Mouse (Mus musculus) hematopoietic multipotent progenitor cell, adult 10-12 weeks (in vitro differentiated cells): ENCODE results near the gene Tmem87a. TPM values are rescaled to one million over a fixed set of nuclear protein-coding genes. Genes with fewer than 3 reads are reported as not detected.

Experiments used
- polyA plus RNA-seq: library from polyadenylated mRNA; stranded (reverse); fragments of >175 nt; gene quantifications from 2 replicates; pipeline ENCODE4 v1.2.3, GENCODE M21; 2012; ENCODE audit warnings: low replicate concordance

Gene Tmem87a
- 1.8 and 2.8 TPM in 2 replicates for polyA plus RNA-seq

GRCm38 (mm10) chr2:120403986-120404822, at the start of gene Tmem87a:
Gene Tmem87a (minus strand): TSS chr2:120404113.

GRCm38 (mm10) chr2:120403653-120403985, 294 bp downstream of the Tmem87a start, which contains the start of gene Ganc:
Gene Ganc (plus strand): TSS chr2:120403896.

DNA sequence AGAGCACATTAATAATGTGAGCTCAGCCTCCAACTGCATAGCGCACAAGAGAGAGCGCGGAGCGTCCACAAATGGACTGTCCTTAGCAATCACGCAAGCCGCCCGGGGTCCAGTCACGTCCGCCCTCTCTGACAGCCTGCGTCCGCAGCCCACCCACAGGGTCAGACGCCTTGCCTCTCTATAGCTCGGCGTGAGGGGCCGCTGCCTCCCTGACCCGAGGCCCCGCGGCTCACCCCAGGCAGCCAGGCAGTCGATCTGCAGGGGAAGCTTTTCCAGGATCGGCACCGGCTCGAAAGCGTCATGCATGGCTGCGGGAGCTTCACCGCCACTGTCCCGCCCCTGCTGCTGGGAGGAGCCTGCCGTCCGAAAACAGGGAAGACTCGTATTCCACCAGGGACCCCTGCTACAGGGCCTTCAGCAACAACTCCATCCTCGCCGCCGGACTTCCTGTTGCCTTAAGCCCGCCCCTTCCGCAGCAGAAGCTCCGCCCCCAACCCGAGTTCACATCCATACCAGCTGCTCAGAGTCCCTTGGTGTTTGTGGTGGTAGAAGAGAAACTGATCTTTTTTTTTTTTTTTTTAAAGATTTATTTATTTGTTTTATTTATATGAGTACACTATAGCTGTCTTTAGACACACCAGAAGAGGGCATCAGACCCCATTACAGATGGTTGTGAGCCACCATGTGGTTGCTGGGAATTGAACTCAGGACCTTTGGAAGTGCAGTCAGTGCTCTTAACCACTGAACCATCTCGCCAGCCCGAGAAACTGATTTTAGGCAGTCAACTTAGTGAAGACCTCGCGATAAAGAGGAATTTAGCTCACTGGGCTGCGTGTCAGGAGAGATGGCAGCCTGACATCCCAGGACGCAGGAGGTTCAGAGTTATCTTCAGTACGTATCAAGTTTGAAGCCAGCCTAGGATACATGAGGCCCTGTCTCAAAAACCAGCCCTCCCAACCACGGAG, 50.9 kb downstream of the Tmem87a start, which contains the start of gene Vps39:
TSS of gene Vps39 (minus strand) at position 456 of the 965 bp plus-strand sequence.

DNA sequence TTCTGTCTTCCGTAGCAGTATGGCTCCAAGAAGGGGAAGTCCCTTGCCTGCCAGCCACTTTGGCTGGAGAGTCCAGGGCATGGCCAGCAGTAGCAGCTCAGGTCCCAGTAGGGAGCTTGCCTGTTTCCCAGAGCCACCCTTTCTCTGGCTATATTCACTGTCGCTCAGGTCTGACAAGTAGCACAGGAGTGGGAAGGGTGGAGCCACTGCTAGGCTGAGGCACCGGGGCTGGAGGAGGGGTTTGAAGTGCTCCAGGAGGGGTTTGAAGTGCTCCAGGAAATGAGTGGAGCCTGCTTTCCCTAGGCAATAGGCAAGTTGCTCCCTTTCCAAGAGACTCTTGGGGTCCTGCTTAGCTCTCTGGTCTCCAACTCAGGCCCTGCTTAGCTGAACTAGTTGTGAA, 89.9 kb downstream of the Tmem87a start, which contains the start of gene Pla2g4f:
TSS of gene Pla2g4f (minus strand) at position 190 of the 400 bp plus-strand sequence.

Other genes starting within 250 kb of the Tmem87a start
- gene Ehd4, start 249.5 kb downstream of the Tmem87a start, polyA plus RNA-seq: 37.0 and 72.5 TPM in 2 replicates
- gene Pla2g4e, start 158.8 kb downstream of the Tmem87a start, polyA plus RNA-seq: not detected in 2 replicates
- gene Pla2g4d, start 114.9 kb downstream of the Tmem87a start, polyA plus RNA-seq: 0.09 TPM in 1 of 2 replicates, not detected in the other
- gene Pla2g4f, start 89.9 kb downstream of the Tmem87a start, polyA plus RNA-seq: 0.28 and 0.38 TPM in 2 replicates
- gene Vps39, start 51.0 kb downstream of the Tmem87a start, polyA plus RNA-seq: 16.2 and 51.6 TPM in 2 replicates
- gene Ganc, start 217 bp downstream of the Tmem87a start, polyA plus RNA-seq: 5.3 and 6.8 TPM in 2 replicates
- 0.21 and 1.1 TPM in 2 replicates for gene Capn3, start 51.9 kb upstream of the Tmem87a start, polyA plus RNA-seq
- 37.6 and 37.9 TPM in 2 replicates for gene Zfp106, start 159.7 kb upstream of the Tmem87a start, polyA plus RNA-seq
- gene Snap23, start 163.6 kb upstream of the Tmem87a start, polyA plus RNA-seq: 4.6 and 8.7 TPM in 2 replicates
- gene Haus2, start 205.3 kb upstream of the Tmem87a start, polyA plus RNA-seq: 0.30 and 1.5 TPM in 2 replicates
- 3.1 and 3.4 TPM in 2 replicates for gene Lrrc57, start 205.4 kb upstream of the Tmem87a start, polyA plus RNA-seq
- gene Stard9, start 225.0 kb upstream of the Tmem87a start, polyA plus RNA-seq: 0.97 and 1.2 TPM in 2 replicates